Mouse (Mus musculus) stomach, embryonic 15.5 days (tissue): ENCODE results near the gene Pam. TPM values are rescaled to one million over a fixed set of nuclear protein-coding genes. Genes with fewer than 3 reads are reported as not detected.

ENCODE experiments used
- ATAC-seq: fragments of 200-750 bp; cut with Nextera tagmentation; 2 replicates; pipeline ENCODE4 v1.8.0; 2017; ENCODE audit warnings: low read depth, moderate number of reproducible peaks, moderate TSS enrichment; ENCODE audit not compliant: insufficient read depth, low FRiP score
- H3K27ac ChIP-seq: fragments of 300-500 bp; sonication (generic); 2 replicates; pipeline ENCODE4 v1.5.1; 2015; ENCODE audit warnings: mild to moderate bottlenecking, inconsistent platforms
- H3K27me3 ChIP-seq: fragments of 300-500 bp; sonication (generic); replicated peaks from 2 replicates; pipeline ENCODE4 v1.6.1; 2015; ENCODE audit warnings: inconsistent platforms
- H3K36me3 ChIP-seq: fragments of 300-500 bp; sonication (generic); 2 replicates; pipeline ENCODE4 v1.6.1; 2015; ENCODE audit warnings: inconsistent platforms
- H3K4me1 ChIP-seq: fragments of 300-500 bp; sonication (generic); 2 replicates; pipeline ENCODE4 v1.6.1; 2015; ENCODE audit warnings: inconsistent platforms
- H3K4me2 ChIP-seq: fragments of 300-500 bp; sonication (generic); 2 replicates; pipeline ENCODE4 v1.6.1; 2015; ENCODE audit warnings: mild to moderate bottlenecking, inconsistent platforms
- H3K4me3 ChIP-seq: fragments of 300-500 bp; sonication (generic); replicated peaks from 2 replicates; pipeline ENCODE4 v1.5.1; 2015; ENCODE audit warnings: inconsistent platforms
- H3K9ac ChIP-seq: fragments of 300-500 bp; sonication (generic); 2 replicates; pipeline ENCODE4 v1.6.1; 2015; ENCODE audit warnings: inconsistent platforms
- H3K9me3 ChIP-seq: fragments of 300-500 bp; sonication (generic); 2 replicates; pipeline ENCODE4 v1.6.1; 2016; ENCODE audit warnings: inconsistent platforms
- WGBS: fragments of 180-500 bp; shearing (Covaris S2); methylation state at CpG from one replicate; pipeline ENCODE4 v1.1.7; 2015; 5-methylcytosine and 5-hydroxymethylcytosine counted together
- polyA plus RNA-seq: library from polyadenylated mRNA; unstranded; fragments of >200 nt; fragmentation: Nextera tagmentation; extraction: Ambion mirVana; gene quantifications from 2 replicates; pipeline ENCODE4 v1.2.1, GENCODE M21; 2015

Pam gene
- polyA plus RNA-seq, 1 experiment from 2014 or later: 60.2 TPM

DNA sequence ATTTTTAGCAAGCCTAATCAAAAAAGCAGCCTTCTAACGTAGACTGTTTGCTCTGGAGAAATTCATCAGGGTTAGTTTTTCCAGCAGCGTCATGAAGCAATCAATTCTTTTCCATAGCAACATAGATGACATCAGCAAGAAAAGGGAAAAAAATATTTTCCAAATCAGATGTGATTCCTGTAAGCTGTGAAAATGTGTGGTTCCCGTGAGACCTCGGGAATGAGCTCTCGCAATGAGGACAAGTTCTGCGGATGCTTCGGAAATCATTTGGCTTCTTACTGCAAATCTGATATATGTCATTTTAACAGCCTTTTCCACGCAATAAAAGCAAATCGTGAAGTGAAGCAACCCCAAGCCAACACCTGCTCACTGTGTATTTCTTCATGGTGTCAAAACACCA, 207.9 kb downstream of the Pam start:
- Histone ChIP-seq H3K4me1 (no peaks in the 10 kb centered on the region), H3K27ac (no peak overlapping the region), H3K9me3 (no peaks in the 10 kb centered on the region), H3K36me3 (no peaks in the 10 kb centered on the region), H3K4me3 (no peak overlapping the region), H3K4me2 (no peak overlapping the region), H3K27me3 (no peaks in the 10 kb centered on the region), H3K9ac (no peak overlapping the region)
- no peak for ATAC-seq
- WGBS: 72% methylated on average over 9 of the region's 9 CpGs

DNA sequence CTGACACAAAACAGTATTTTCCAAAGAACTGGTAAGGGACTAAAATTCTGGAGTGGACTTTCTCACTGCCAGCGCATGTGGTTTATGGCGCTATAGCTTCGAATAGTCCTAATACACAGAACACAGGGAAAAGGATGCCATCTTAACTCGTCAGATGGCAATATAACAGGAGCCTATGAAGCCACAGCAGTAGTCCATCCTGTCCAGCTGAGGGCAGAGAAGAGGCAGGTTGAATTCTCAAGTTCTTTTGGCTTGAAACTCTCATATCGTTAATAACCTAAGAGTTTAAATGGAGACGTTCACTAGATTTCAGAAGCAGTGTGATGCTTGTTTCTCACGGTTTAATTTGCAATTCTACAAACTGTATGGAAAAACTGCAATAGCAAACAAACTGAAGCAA, 211.9 kb downstream of the Pam start:
- Histone ChIP-seq H3K4me1 (no peaks in the 10 kb centered on the region), H3K27me3 (no peaks in the 10 kb centered on the region), H3K9ac (no peak overlapping the region), H3K36me3 (no peaks in the 10 kb centered on the region), H3K9me3 (no peaks in the 10 kb centered on the region), H3K4me3 (no peak overlapping the region), H3K27ac (no peak overlapping the region), H3K4me2 (no peak overlapping the region)
- no peak for ATAC-seq
- WGBS: 80% methylated on average over 7 of the region's 7 CpGs

DNA sequence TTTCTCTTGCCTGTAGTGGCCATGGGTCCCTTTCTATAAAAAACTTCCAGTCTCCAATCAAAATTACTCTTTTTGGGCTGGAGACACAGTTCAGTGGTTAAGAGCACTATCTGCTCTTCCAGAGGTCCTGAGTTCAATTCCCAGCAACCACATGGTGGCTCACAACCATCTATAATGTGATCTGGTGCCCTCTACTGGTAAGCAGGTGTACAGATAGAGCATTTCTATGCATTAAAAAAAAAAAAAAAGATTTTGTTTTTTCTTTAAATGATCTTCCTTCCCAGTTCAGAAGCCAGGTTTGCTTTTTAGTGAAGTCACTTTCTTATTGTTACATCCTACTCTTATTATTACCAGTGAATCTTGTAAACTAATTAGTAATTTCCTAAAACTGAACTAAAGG, 218.4 kb downstream of the Pam start:
- no peak overlapping the region for H3K27ac ChIP-seq
- H3K27me3 ChIP-seq: no peaks in the 10 kb centered on the region
- no peak overlapping the region for H3K4me3 ChIP-seq
- no peak overlapping the region for H3K4me2 ChIP-seq
- H3K4me1 ChIP-seq: no peaks in the 10 kb centered on the region
- no peaks in the 10 kb centered on the region for H3K36me3 ChIP-seq
- ATAC-seq: no peak
- no peaks in the 10 kb centered on the region for H3K9me3 ChIP-seq
- H3K9ac ChIP-seq: no peak overlapping the region

DNA sequence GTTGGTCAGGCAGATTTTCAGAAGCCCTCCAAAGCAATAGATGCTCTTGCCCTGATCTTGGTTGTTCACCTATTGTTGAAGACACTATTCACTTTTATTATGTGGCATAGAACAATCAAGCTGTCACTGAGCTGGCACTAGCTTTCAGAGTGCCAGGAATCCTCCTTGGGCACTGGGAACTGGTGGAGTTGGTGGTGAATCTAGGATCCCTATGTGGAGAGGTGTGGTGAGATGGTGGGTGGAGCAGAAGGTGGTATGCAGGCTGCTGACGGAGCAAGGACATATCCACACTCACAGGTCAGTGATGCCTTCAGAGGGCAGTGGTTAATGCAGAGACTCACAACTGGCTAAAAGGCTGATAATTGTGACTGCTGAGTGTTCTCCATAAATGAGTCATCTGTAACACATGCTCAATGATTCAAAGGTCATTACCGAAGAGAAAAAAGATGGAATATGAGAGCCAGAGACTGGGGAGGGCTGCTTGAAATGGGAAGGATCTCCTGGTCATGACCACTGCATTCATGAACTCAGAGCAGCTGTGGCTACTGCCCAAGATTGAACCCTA, 221.9 kb downstream of the Pam start:
- Histone ChIP-seq H3K4me1 (no peaks in the 10 kb centered on the region), H3K4me2 (no peak overlapping the region), H3K27me3 (no peaks in the 10 kb centered on the region), H3K9me3 (no peaks in the 10 kb centered on the region), H3K4me3 (no peak overlapping the region), H3K9ac (no peak overlapping the region), H3K27ac (no peak overlapping the region), H3K36me3 (no peaks in the 10 kb centered on the region)
- ATAC-seq: no peak
- 87% methylated on average over 2 of the region's 2 CpGs for WGBS

DNA sequence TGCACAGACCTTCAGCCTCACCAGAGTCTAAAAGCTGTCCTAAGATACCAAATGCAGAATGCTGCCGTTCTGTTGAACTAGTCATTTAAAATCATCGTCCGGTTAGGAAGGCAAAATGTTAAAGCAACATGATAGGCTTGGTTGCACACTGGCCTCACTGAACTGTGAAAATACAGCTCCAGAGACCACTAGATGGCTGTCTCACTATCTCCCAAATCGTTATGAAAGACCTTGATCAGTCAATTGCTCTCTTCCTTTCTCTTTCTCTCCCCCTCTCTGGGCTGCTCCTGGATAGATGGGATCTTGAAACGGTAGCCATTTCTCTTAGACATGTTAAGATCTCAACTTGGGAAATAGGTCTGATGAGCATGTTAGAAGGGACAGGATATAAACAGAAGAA, 223.0 kb downstream of the Pam start:
- no peak for ATAC-seq
- Histone ChIP-seq H3K27ac (no peak overlapping the region), H3K4me1 (no peaks in the 10 kb centered on the region), H3K4me2 (no peak overlapping the region), H3K4me3 (no peak overlapping the region), H3K9ac (no peak overlapping the region), H3K36me3 (no peaks in the 10 kb centered on the region), H3K9me3 (no peaks in the 10 kb centered on the region), H3K27me3 (no peaks in the 10 kb centered on the region)
- WGBS: 43% methylated on average over 5 of the region's 5 CpGs

DNA sequence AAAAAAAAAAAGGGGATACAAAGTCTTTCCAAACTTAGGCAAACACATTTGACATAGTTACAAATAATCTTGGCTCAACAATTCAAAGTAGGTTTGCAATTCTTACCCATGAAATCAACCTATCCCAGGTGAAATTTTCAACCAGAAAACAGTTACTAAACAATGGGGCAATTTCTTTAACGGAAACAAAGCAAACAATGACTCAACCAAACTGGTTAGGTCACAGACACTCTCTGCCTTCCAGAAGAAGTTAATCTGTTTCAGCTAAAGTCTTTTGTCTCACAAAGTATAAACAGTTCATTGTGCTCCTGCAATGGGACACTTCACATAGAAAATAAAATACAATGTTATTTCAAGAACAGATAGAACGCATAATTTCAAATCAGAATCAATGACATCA, 223.4 kb downstream of the Pam start:
- Histone ChIP-seq H3K4me3 (no peak overlapping the region), H3K27ac (no peak overlapping the region), H3K36me3 (no peaks in the 10 kb centered on the region), H3K4me2 (no peak overlapping the region), H3K9me3 (no peaks in the 10 kb centered on the region), H3K9ac (no peak overlapping the region), H3K4me1 (no peaks in the 10 kb centered on the region), H3K27me3 (no peaks in the 10 kb centered on the region)
- no peak for ATAC-seq
- WGBS: 61% methylated on average over 2 of the region's 2 CpGs

DNA sequence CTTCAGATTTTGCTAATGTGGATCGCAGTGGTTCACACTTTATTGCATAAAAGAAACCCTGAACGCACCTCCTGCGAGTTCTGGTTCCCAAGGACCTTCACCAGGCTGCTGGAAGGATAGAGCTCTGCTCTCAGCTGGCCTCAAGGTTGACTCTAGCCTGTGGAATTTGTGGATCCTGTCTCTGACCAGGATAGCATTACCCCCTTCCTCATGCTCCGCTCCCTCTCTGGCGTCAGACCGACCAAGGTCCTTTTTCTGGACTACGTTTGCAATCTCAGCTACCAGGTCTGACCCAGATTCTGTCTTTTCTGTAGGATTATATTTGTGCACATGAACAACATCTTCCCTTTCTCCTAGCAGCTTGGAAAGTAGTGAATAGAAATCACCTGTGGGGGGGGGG, 231.3 kb downstream of the Pam start:
- Histone ChIP-seq H3K36me3 (no peaks in the 10 kb centered on the region), H3K9ac (no peak overlapping the region), H3K9me3 (no peaks in the 10 kb centered on the region), H3K4me3 (no peak overlapping the region), H3K4me2 (no peak overlapping the region), H3K4me1 (no peaks in the 10 kb centered on the region), H3K27me3 (no peaks in the 10 kb centered on the region), H3K27ac (no peak overlapping the region)
- WGBS: 93% methylated on average over 7 of the region's 7 CpGs
- no peak for ATAC-seq

DNA sequence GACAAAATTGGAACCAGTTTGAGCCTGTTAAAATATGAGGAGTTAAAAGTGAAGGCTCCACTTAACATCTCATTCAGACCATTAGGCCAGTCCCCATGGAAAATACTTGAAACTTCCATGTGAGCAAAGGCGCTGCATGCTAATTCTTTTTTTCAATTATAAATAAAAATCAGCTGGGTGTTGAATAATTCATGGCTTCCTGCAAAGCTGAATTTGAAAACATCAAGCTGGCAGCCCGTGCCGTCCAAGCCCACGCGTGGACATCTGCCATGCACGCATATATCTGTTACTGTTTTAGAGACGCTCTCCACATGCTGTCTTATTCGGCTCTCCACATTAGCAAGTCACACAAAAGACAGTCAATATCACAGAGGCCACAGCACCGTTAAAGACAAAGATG, 232.3 kb downstream of the Pam start:
- Histone ChIP-seq H3K36me3 (no peaks in the 10 kb centered on the region), H3K9me3 (no peaks in the 10 kb centered on the region), H3K9ac (no peak overlapping the region), H3K4me3 (no peak overlapping the region), H3K4me2 (no peak overlapping the region), H3K27me3 (no peaks in the 10 kb centered on the region), H3K27ac (no peak overlapping the region), H3K4me1 (no peaks in the 10 kb centered on the region)
- WGBS: 71% methylated on average over 9 of the region's 9 CpGs
- ATAC-seq: no peak

DNA sequence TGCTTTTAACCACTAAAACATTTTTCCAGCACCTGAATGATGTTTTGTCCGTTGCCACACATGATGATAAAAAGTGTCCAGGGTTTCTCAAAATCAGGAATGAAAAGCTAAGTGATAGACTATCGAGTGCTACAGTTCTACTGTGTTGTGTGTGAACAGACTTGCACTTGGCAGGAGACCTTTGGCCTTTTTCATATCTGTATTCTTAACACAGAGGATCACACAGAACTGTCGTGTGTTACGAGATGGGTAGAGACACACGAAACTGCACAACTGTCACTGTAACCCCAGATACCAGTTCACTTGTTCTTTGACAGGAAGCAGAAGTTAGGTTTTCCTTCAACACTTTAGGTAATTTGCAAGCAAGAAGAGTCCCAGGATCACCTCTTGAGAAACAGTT, 232.7 kb downstream of the Pam start:
- Histone ChIP-seq H3K36me3 (no peaks in the 10 kb centered on the region), H3K9me3 (no peaks in the 10 kb centered on the region), H3K4me2 (no peak overlapping the region), H3K9ac (no peak overlapping the region), H3K27me3 (no peaks in the 10 kb centered on the region), H3K27ac (no peak overlapping the region), H3K4me3 (no peak overlapping the region), H3K4me1 (no peaks in the 10 kb centered on the region)
- 78% methylated on average over 5 of the region's 5 CpGs for WGBS
- no peak for ATAC-seq

DNA sequence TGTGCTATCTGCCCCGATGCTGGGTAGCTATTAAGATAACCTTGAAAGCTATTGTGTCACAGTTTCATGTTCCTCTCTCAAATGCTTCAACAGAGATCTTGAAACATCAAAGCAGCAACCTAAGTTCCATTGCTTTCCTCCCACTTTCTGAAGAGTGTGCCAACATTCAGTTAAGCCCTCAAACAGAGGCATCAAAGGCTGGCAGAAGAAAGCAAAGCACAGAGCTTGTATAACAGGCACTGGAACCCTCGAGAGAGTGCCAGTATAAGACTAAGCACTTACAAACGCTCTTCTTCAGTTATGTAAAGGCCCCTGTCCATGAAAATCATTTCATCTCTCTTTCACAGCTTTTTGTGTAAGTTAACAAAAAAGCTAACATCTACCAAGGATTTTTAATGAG, 241.2 kb downstream of the Pam start:
- ATAC-seq: no peak
- Histone ChIP-seq H3K9me3 (no peaks in the 10 kb centered on the region), H3K4me3 (no peak overlapping the region), H3K4me1 (no peaks in the 10 kb centered on the region), H3K36me3 (no peaks in the 10 kb centered on the region), H3K9ac (no peak overlapping the region), H3K4me2 (no peak overlapping the region), H3K27me3 (no peaks in the 10 kb centered on the region), H3K27ac (no peak overlapping the region)
- 76% methylated on average over 3 of the region's 3 CpGs for WGBS

DNA sequence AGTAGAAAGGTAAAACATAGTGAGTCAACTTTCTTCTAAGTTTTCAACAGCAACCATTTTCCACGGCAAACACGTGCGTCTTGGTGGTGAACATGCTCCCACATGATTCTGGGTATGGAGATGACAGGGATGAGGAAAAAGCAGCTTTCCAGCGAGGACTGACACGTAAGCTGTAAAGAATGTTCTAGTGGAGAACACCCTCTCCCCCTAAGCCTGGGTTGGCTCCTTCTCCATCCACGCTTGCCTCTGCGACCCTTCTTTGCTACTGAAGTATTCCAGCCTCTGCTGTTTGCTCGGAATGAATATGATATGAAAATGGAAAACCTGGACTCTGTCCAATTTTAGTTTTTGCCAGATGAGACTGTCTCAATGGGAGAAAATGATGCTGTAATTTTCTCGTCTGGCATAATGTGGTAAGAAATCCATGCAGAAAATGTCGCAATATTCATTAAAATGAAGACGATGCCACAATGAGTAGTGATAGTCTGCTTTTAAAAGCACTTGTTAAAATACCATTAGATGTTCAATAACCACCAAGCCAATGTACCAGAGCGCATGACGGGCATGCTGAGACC, 243.8 kb downstream of the Pam start:
- Histone ChIP-seq H3K36me3 (no peaks in the 10 kb centered on the region), H3K9ac (no peak overlapping the region), H3K27me3 (no peaks in the 10 kb centered on the region), H3K9me3 (no peaks in the 10 kb centered on the region), H3K27ac (no peak overlapping the region), H3K4me3 (no peak overlapping the region), H3K4me1 (no peaks in the 10 kb centered on the region), H3K4me2 (no peak overlapping the region)
- ATAC-seq: 0 out of 2 replicates have a peak, but pooled peaks have one; percentile 31
- 65% methylated on average over 13 of the region's 13 CpGs for WGBS

DNA sequence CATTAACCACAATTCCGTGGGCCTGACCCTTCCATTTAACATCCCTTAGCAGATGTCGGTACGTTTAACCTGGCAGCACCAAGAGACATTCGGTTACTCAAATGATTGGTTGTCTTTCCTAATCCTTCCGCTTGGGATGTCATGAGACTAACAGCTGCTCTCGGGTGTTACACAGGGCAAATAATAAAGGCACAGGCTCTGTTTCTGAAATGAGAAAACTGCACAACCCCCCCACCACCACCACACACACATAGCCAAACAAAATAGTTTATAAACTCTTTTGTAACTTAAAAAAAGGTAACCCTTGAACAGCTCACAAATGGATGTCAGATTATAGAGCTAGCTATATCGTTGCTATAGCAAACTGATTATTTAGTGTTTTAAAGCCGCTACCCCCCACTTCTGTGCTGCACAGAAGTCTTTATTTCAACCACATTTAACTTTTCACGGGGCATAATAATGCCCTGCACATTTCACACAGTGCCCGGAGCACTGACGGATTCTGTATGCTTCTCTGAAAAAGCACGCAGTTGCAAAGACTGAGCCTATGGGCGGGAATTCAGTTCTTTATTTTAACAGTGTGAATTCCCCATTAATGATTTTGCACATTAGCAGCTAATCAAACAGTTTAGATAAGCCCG, 246.7 kb downstream of the Pam start:
- Histone ChIP-seq H3K9me3 (no peaks in the 10 kb centered on the region), H3K36me3 (no peaks in the 10 kb centered on the region), H3K4me2 (no peak overlapping the region), H3K27ac (no peak overlapping the region), H3K4me1 (no peaks in the 10 kb centered on the region), H3K9ac (no peak overlapping the region), H3K27me3 (no peaks in the 10 kb centered on the region), H3K4me3 (no peak overlapping the region)
- ATAC-seq: no peak
- WGBS: 55% methylated on average over 14 of the region's 14 CpGs
